Mouse (Mus musculus): Measurements from ENCODE around the gene Gdpd3. TPM values are rescaled to one million over a fixed set of nuclear protein-coding genes. Genes with fewer than 3 reads are reported as not detected.

Gene Gdpd3
- polyA plus RNA-seq, 1 experiment = not detected

GRCm38 (mm10) chr7:126791851-126792720 lies 26.0 kb downstream of the Gdpd3 start, which contains the start of gene Ppp4c:
Gene Ppp4c (minus strand): TSS chr7:126792496.
- Histone ChIP-seq H3K4me1 (ENCODE audit: control insufficient read depth, insufficient read depth, insufficient read length, low read length) (peaks cover 3% of the 10 kb centered on the region; the same call in 1 of the 2 replicates), H3K4me3 (ENCODE audit: insufficient read depth, low read depth, low read length) (peak within 1 kb of the TSS; percentile 99), H3K27ac (replicated peaks; ENCODE audit: low read depth, low read length) (peak within 1 kb of the TSS; percentile 93)

GRCm38 (mm10) chr7:126792721-126793443 lies 26.7 kb downstream of the Gdpd3 start:
- Histone ChIP-seq H3K4me1 (ENCODE audit: control insufficient read depth, insufficient read depth, insufficient read length, low read length) (peaks cover 3% of the 10 kb centered on the region; the same call in 1 of the 2 replicates), H3K27ac (replicated peaks; ENCODE audit: low read depth, low read length) (peak overlapping the region; percentile 26; the same call in 1 of the 2 replicates), H3K4me3 (ENCODE audit: insufficient read depth, low read depth, low read length) (peak overlapping the region; percentile 25)

- H3K27ac ChIP-seq (replicated peaks; ENCODE audit: low read depth, low read length) = no peak overlapping the region
- no peak overlapping the region for H3K4me3 ChIP-seq (ENCODE audit: insufficient read depth, low read depth, low read length)
- peaks cover 3% of the 10 kb centered on the region; the same call in 1 of the 2 replicates for H3K4me1 ChIP-seq (ENCODE audit: control insufficient read depth, insufficient read depth, insufficient read length, low read length)
Observed at GRCm38 (mm10) chr7:126793456-126794270, 27.5 kb downstream of the Gdpd3 start.

- Histone ChIP-seq H3K4me3 (ENCODE audit: insufficient read depth, low read depth, low read length) (no peak overlapping the region), H3K27ac (replicated peaks; ENCODE audit: low read depth, low read length) (no peak overlapping the region), H3K4me1 (ENCODE audit: control insufficient read depth, insufficient read depth, insufficient read length, low read length) (peaks cover 3% of the 10 kb centered on the region; the same call in 1 of the 2 replicates)
Observed at GRCm38 (mm10) chr7:126794271-126794605, 28.1 kb downstream of the Gdpd3 start.

- Histone ChIP-seq H3K27ac (replicated peaks; ENCODE audit: low read depth, low read length) (no peak overlapping the region), H3K4me1 (ENCODE audit: control insufficient read depth, insufficient read depth, insufficient read length, low read length) (peaks cover 3% of the 10 kb centered on the region; the same call in 1 of the 2 replicates), H3K4me3 (ENCODE audit: insufficient read depth, low read depth, low read length) (peak overlapping the region; percentile 90; the same call in 1 of the 2 replicates)
Observed at GRCm38 (mm10) chr7:126795387-126796317, 29.5 kb downstream of the Gdpd3 start.

GRCm38 (mm10) chr7:126796350-126796932 lies 30.3 kb downstream of the Gdpd3 start:
- Histone ChIP-seq H3K4me3 (ENCODE audit: insufficient read depth, low read depth, low read length) (peak overlapping the region; percentile 90), H3K27ac (replicated peaks; ENCODE audit: low read depth, low read length) (peak overlapping the region; percentile 97; the same call in 1 of the 2 replicates), H3K4me1 (ENCODE audit: control insufficient read depth, insufficient read depth, insufficient read length, low read length) (no peaks in the 10 kb centered on the region; the same call in 1 of the 2 replicates)

GRCm38 (mm10) chr7:126797411-126798126 lies 31.4 kb downstream of the Gdpd3 start, which contains the start of gene Fam57b:
Gene Fam57b (plus strand): TSS chr7:126797668.
- Histone ChIP-seq H3K27ac (replicated peaks; ENCODE audit: low read depth, low read length) (peak within 1 kb of the TSS; percentile 97), H3K4me3 (ENCODE audit: insufficient read depth, low read depth, low read length) (peak within 1 kb of the TSS; percentile 90), H3K4me1 (ENCODE audit: control insufficient read depth, insufficient read depth, insufficient read length, low read length) (no peaks in the 10 kb centered on the region; the same call in 1 of the 2 replicates)

- peak overlapping the region; percentile 97 for H3K27ac ChIP-seq (replicated peaks; ENCODE audit: low read depth, low read length)
- H3K4me1 ChIP-seq (ENCODE audit: control insufficient read depth, insufficient read depth, insufficient read length, low read length) = no peaks in the 10 kb centered on the region; the same call in 1 of the 2 replicates
- H3K4me3 ChIP-seq (ENCODE audit: insufficient read depth, low read depth, low read length) = peak overlapping the region; percentile 90
Observed at GRCm38 (mm10) chr7:126798127-126799049, 32.3 kb downstream of the Gdpd3 start.

GRCm38 (mm10) chr7:126799050-126799467 lies 32.9 kb downstream of the Gdpd3 start:
- H3K4me1 ChIP-seq (ENCODE audit: control insufficient read depth, insufficient read depth, insufficient read length, low read length) = no peaks in the 10 kb centered on the region; the same call in 1 of the 2 replicates
- H3K4me3 ChIP-seq (ENCODE audit: insufficient read depth, low read depth, low read length) = peak overlapping the region; percentile 90
- peak overlapping the region; percentile 97 for H3K27ac ChIP-seq (replicated peaks; ENCODE audit: low read depth, low read length)

- no peaks in the 10 kb centered on the region; the same call in 1 of the 2 replicates for H3K4me1 ChIP-seq (ENCODE audit: control insufficient read depth, insufficient read depth, insufficient read length, low read length)
- H3K4me3 ChIP-seq (ENCODE audit: insufficient read depth, low read depth, low read length) = peak overlapping the region; percentile 63
- H3K27ac ChIP-seq (replicated peaks; ENCODE audit: low read depth, low read length) = peak overlapping the region; percentile 96
Observed at GRCm38 (mm10) chr7:126799468-126800268, 33.5 kb downstream of the Gdpd3 start.

GRCm38 (mm10) chr7:126800269-126801056 lies 34.3 kb downstream of the Gdpd3 start:
- Histone ChIP-seq H3K4me1 (ENCODE audit: control insufficient read depth, insufficient read depth, insufficient read length, low read length) (no peaks in the 10 kb centered on the region; the same call in 1 of the 2 replicates), H3K4me3 (ENCODE audit: insufficient read depth, low read depth, low read length) (peak overlapping the region; percentile 63), H3K27ac (replicated peaks; ENCODE audit: low read depth, low read length) (peak overlapping the region; percentile 96)
